Mouse (Mus musculus): Measurements from ENCODE around the gene Npm1.

The Npm1 gene

GRCm38 (mm10) chr11:33145201-33146142, 17.5 kb downstream of the Npm1 start:
- DNase-seq, result peak in 1 of 2 experiments; percentile 14

DNA sequence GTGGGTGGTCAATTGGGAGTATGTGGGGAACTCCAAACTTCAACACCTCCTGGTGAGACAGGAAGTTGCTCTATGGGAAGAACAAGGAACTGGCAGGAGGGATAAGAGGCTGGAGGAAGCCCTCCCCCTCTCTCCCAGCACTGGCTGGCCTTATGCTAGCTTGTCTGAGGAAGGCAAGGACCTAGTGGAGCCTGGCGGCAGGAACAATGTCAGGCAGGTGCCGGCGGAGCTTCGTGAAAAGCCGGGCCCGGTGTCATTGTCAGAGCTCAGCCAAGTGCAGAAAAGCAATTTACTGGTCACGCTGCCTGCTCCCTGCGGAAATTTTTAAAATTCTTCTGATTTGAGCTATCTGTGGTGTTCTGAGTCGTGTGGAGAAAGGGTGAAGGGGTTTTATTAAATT, 19.1 kb downstream of the Npm1 start:
- no peak for DNase-seq

GRCm38 (mm10) chr11:33142801-33143200, 20.2 kb downstream of the Npm1 start:
- no peak for DNase-seq

DNA sequence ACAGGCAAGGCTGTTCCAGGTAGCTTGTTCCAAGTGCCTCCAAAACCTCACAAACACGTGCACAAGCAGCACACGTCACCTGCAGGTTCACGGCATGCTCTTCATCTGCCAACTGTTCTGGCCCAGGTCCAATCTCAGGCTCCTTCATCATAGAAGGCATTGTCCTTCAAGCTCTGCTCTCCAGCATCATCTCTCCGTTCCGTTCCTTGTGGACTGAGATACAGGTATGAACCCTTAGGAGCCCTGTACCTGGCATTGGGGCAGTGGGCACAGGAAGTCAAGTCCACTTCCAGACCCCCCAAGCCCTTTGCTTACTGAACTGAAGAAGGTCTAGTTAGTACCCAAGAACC, 22.9 kb downstream of the Npm1 start:
- no peak for DNase-seq

GRCm38 (mm10) chr11:33139458-33140110, 23.4 kb downstream of the Npm1 start:
- DNase-seq, result no peak

DNA sequence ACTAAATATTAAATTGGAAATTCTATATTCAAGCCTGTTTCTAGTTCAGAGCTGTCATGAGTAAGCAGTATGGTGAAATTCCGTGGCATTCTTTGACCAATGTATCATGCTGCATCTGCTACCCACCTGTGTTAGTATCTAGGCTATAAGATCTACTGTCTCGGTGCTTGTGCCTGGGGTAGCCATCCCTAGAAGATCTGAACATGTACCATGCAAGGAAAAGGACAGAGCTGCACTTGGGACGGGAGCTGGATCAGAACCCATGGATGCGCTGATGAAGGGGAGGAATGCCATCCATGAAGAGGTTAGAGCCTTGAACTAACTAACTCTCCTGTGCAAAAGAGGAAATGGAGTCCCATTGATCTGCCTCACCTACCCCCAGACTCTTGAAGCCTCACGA, 24.3 kb downstream of the Npm1 start:
- no peak for DNase-seq

DNA sequence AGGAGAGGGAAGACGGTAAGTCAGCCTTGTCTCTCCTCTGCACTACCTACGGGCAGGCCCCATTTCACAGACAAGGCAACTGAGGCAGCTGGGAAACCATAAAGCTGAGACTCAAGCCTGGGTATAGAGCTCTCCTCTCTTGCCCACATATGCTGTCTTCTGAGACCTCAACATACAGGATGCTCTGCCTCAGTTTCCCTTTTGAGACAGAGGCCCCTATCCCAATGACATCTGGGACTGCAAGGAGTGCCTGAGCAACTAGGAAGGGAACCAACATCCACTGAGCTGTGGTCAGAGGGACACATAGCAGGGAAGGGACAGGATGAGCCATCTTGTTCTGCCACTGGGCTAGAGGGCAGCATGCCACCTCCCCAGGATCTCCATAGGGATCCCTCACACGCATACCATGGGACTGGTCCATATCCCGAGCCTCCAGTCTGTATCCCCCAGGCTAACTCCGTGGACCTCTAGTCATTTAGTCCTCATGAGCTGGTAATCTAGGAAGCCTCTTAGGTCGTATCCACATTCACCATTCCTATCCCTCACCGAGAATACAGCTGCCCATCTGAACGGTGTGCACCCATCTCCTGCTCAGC, 28.5 kb downstream of the Npm1 start:
- DNase-seq, result no peak

GRCm38 (mm10) chr11:33132619-33133338, 30.2 kb downstream of the Npm1 start:
- DNase-seq, result no peak

DNA sequence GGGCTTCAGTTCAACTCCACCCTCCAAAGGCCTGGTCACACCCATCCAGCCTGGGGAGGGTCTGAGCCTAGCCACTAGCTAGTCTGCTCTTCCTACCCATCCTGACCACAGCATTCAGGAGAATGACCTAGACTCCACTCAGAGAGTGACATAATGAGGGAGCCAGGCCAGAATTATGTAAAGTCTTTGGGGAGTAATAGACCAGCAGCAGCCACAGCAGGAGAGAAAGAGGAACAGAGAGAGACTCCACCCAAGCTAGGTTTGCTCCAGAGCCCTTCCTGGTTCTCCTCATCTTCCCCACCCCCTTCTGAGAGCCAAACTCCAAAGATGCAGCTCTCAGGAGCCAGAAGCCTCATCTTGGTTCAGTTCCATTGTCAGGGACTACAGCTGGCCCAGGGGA, 35.9 kb downstream of the Npm1 start:
- no peak for DNase-seq

DNA sequence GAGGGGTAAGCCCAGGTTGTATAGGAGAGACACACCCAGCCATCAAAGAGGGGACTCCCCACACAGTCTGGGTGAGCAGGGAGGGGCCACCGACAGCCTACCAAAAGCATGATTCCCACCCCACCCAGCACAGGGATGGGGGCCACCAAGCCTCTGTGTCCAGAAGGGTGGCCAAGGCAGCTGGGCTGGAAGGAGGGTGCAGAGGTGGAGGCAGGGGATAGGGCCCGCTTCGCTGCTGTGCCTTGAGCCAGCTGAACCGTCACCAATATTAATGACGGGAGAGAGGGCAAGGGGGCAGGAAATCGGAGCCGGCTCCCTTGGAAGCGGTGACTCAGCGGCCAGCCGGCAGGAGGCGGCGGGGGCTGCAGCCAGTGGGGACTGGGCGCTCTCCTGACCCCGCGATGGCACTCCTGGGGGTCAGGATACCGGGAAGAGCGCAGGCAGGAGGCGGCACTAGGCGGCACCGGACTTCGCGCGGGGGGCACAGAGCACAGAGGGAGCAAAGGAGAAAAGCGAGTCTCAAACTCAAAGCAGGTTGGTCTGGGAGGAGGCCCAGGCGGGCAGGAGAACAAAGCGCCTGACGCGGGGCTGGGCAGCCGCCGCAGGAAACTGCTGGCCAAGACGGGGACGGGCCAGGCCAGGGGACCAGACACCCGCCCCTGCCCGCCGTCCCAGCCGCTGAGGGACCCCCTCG, 40.3 kb downstream of the Npm1 start:
- DNase-seq, result peak; percentile 73 to 85

GRCm38 (mm10) chr11:33119556-33119955, 43.5 kb downstream of the Npm1 start:
- peak; percentile 34 to 55 for DNase-seq

- peak; percentile 79 to 82 for DNase-seq
These were observed 43.9 kb downstream of the Npm1 start for GRCm38 (mm10) chr11:33119116-33119515.

DNA sequence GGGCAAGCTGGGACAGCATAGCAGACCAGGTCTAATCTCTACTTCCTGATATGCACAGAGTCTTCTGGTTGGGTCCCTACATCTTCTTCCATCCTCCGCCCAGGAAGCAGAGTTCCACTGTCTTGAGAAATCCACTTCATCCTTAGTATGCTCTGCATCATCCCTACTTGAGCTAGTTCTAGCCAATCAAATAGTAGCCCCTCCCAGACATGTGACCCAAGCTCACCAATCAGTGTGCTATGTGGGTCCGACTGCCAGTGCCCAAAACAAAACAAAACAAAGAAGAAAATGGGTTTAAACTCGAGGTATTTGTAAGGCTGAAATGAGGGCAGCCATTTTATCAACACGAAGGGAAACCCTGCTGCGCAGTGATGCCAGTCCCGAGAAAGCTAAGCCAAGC, 44.5 kb downstream of the Npm1 start:
- DNase-seq, result peak in 1 of 2 experiments; percentile 11

GRCm38 (mm10) chr11:33115796-33116195, 47.2 kb downstream of the Npm1 start:
- DNase-seq, result no peak

DNA sequence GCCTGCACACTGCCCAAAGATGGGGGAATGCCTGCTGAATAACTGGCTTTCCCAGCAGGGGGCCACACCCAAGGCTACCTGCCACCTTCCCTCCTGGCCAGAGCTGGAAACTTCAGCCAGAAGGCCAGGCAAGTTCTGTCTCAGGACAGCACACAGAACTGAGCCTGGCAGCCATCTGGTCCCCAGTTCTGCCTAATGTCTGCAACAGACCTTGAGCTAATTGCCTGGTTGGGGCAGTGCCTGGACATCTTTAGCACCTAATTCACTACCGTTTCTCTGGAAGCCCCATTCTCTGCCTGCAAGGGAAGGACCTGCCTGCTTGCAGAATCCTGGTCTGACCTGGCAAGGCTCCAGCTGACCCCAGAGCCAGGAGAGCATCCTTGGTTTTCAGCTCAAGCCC, 50.6 kb downstream of the Npm1 start:
- peak in 1 of 2 experiments; percentile 22 for DNase-seq

GRCm38 (mm10) chr11:33110111-33110510, 52.9 kb downstream of the Npm1 start:
- DNase-seq, result no peak

- DNase-seq, result no peak
These were observed 55.5 kb downstream of the Npm1 start for GRCm38 (mm10) chr11:33107540-33107939.

- DNase-seq, result no peak
These were observed 58.1 kb downstream of the Npm1 start for GRCm38 (mm10) chr11:33104911-33105316.

GRCm38 (mm10) chr11:33103291-33103943, 59.6 kb downstream of the Npm1 start:
- peak; percentile 13 to 32 for DNase-seq

All from kidney, postnatal 36 days (tissue).